Mouse (Mus musculus) lung, embryonic 14.5 days (tissue): Measurements from ENCODE around the gene C130032M10Rik. TPM values are rescaled to one million over a fixed set of nuclear protein-coding genes. Genes with fewer than 3 reads are reported as not detected.

Experiments used
- ATAC-seq: fragments of 200-750 bp; cut with Nextera tagmentation; 2 replicates; pipeline ENCODE4 v1.8.0; 2017; ENCODE audit warnings: mild to moderate bottlenecking, moderate TSS enrichment, moderate library complexity; ENCODE audit not compliant: insufficient read depth
- DNase-seq: peaks from one replicate; pipeline ENCODE4 v3.0.0-alpha.2; 2015
- H3K27ac ChIP-seq: fragments of 300-500 bp; sonication (generic); 2 replicates; pipeline ENCODE4 v1.5.1; 2014; ENCODE audit warnings: low read depth, mild to moderate bottlenecking, moderate library complexity
- H3K27me3 ChIP-seq: fragments of 300-500 bp; sonication (generic); 2 replicates; pipeline ENCODE4 v1.6.1; 2014; ENCODE audit warnings: low read length, control low read depth; ENCODE audit not compliant: insufficient read depth
- H3K36me3 ChIP-seq: fragments of 300-500 bp; sonication (generic); 2 replicates; pipeline ENCODE4 v1.6.1; 2014; ENCODE audit warnings: control low read depth; ENCODE audit not compliant: insufficient read depth
- H3K4me1 ChIP-seq: fragments of 300-500 bp; sonication (generic); 2 replicates; pipeline ENCODE4 v1.6.1; 2014; ENCODE audit warnings: antibody characterized with exemption, control low read depth; ENCODE audit not compliant: insufficient read depth
- H3K4me2 ChIP-seq: fragments of 300-500 bp; sonication (generic); 2 replicates; pipeline ENCODE4 v1.6.1; 2014; ENCODE audit warnings: mild to moderate bottlenecking
- H3K4me3 ChIP-seq: fragments of 300-500 bp; sonication (generic); 2 replicates; pipeline ENCODE4 v1.5.1; 2014; ENCODE audit warnings: low read depth, low read length
- H3K9ac ChIP-seq: fragments of 300-500 bp; sonication (generic); 2 replicates; pipeline ENCODE4 v1.6.1; 2014
- H3K9me3 ChIP-seq: fragments of 300-500 bp; sonication (generic); 2 replicates; pipeline ENCODE4 v1.6.1; 2016; ENCODE audit warnings: low read depth, low read length, control low read depth
- CTCF ChIP-seq: IDR thresholded peaks from 2 replicates; pipeline ENCODE4 v1.5.1; 2016; ENCODE audit warnings: antibody characterized with exemption, low read depth
- WGBS: fragments of 180-500 bp; shearing (Covaris S2); extraction: QIAGEN DNeasy Blood & Tissue Kit; methylation state at CpG from one replicate; pipeline ENCODE4 v1.1.7; 2014; 5-methylcytosine and 5-hydroxymethylcytosine counted together
- polyA plus RNA-seq: library from polyadenylated mRNA; unstranded; fragments of >200 nt; fragmentation: Nextera tagmentation; extraction: Ambion mirVana; gene quantifications from 2 replicates; pipeline ENCODE4 v1.2.1, GENCODE M21; 2014

Gene C130032M10Rik
- polyA plus RNA-seq, 1 experiment from 2014 or later = not detected

DNA sequence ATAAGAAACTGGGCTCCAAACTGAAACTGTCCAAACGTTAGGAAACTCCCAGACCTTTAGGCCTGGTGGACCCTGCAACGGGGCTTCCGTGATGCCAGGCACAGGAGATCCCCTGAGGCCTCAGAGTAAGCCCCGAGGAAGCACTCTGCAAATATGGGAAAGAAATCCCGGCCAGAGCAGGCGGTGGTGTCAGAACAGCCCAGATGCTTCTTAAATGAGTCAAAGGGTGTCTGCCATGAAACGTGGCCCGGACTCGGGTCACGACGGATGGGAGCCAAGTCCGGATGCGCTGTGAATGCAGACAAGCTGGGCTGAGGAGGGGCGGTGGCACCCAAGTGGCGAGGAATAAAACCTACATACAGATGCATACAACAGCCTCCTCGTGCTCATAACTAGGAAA lies 11.6 kb downstream of the C130032M10Rik start:
- no peaks in the 10 kb centered on the region for H3K9me3 ChIP-seq
- H3K27me3 ChIP-seq = no peaks in the 10 kb centered on the region
- peak overlapping the region; percentile 56 for H3K4me2 ChIP-seq
- peak overlapping the region; percentile 16; the same call in 1 of the 2 replicates for H3K4me3 ChIP-seq
- no peaks in the 10 kb centered on the region for H3K36me3 ChIP-seq
- H3K9ac ChIP-seq = peak overlapping the region; percentile 26; the same call in 1 of the 2 replicates
- 0 out of 2 replicates have a peak, but pooled peaks have one; percentile 5 for TF ChIP-seq CTCF
- 6% methylated on average over 16 of the region's 16 CpGs for WGBS
- DNase-seq (peak; percentile 86), ATAC-seq (peak; percentile 41; the same call in 1 of the 2 replicates)
- peak overlapping the region; percentile 77 for H3K27ac ChIP-seq
- peaks cover 32% of the 10 kb centered on the region for H3K4me1 ChIP-seq

- Histone ChIP-seq H3K9ac (no peak overlapping the region), H3K4me2 (peak overlapping the region; percentile 45)
Observed at GRCm38 (mm10) chr9:114527992-114528679, 12.6 kb downstream of the C130032M10Rik start.

GRCm38 (mm10) chr9:114528680-114529048 lies 13.2 kb downstream of the C130032M10Rik start:
- WGBS = 22% methylated on average over 9 of the region's 9 CpGs
- H3K27me3 ChIP-seq = no peaks in the 10 kb centered on the region
- peak; percentile 53 for ATAC-seq
- peak overlapping the region; percentile 76 for H3K27ac ChIP-seq
- TF ChIP-seq CTCF = no peak
- no peak overlapping the region for H3K4me3 ChIP-seq
- peak; percentile 92 for DNase-seq
- no peaks in the 10 kb centered on the region for H3K36me3 ChIP-seq
- no peaks in the 10 kb centered on the region for H3K9me3 ChIP-seq
- H3K4me1 ChIP-seq = peaks cover 32% of the 10 kb centered on the region
- H3K4me2 ChIP-seq = peak overlapping the region; percentile 45; the same call in 1 of the 2 replicates
- no peak overlapping the region for H3K9ac ChIP-seq

More at GRCm38 (mm10) chr9:114527992-114528679, 12.6 kb downstream of the C130032M10Rik start:
- Histone ChIP-seq H3K36me3 (no peaks in the 10 kb centered on the region), H3K9me3 (no peaks in the 10 kb centered on the region), H3K4me3 (no peak overlapping the region), H3K27ac (peak overlapping the region; percentile 76), H3K4me1 (peaks cover 32% of the 10 kb centered on the region), H3K27me3 (no peaks in the 10 kb centered on the region)
- ATAC-seq (peak; percentile 62), DNase-seq (peak; percentile 88)
- no peak for TF ChIP-seq CTCF
- 13% methylated on average over 17 of the region's 17 CpGs for WGBS

DNA sequence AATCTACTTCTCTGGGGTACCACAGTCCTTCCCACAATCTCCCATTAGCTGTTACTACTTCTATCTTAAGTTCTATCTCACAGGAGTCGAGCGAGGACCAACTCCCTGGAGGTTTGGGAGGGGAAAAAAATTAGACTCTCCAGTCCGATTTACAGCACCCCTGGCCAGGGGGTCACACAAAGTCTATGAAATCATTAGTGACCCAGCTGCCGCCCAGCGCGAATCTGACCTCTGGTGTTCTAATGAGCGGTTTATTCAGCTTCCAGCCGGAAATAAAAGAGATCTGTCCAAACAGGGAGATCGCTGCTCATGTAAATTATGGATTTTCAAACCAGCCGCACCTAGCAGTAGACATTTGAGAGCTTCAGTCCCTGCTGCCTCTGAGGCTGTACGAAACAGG lies 15.8 kb downstream of the C130032M10Rik start:
- H3K27me3 ChIP-seq = no peaks in the 10 kb centered on the region
- no peak overlapping the region for H3K4me2 ChIP-seq
- no peak for DNase-seq
- WGBS = 34% methylated on average over 11 of the region's 11 CpGs
- H3K36me3 ChIP-seq = no peaks in the 10 kb centered on the region
- ATAC-seq = no peak
- H3K9me3 ChIP-seq = no peaks in the 10 kb centered on the region
- H3K4me1 ChIP-seq = peaks cover 24% of the 10 kb centered on the region
- H3K4me3 ChIP-seq = no peak overlapping the region
- no peak for TF ChIP-seq CTCF
- H3K9ac ChIP-seq = no peak overlapping the region
- no peak overlapping the region for H3K27ac ChIP-seq

DNA sequence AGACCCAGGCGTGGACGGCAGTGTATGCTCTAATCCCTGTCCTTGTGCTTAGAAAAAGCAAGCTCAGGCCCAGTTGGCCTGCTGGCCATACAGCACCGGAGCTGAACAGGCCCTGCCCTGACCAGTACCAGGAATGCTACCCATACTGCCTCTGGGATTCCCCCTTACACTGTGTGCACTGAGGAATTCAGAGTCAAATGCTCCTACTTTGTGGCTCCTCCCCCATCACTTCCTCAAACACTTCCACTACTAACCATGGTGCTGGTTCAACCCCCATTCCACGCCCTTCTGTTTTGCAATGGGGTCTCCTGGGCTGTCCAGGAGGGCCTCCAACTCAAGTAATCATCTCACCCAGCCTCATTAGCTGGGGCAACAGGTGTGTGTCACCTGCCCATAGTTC lies 18.4 kb downstream of the C130032M10Rik start:
- DNase-seq (no peak), ATAC-seq (peak; percentile 55; the same call in 1 of the 2 replicates)
- WGBS = 68% methylated on average over 4 of the region's 4 CpGs
- Histone ChIP-seq H3K4me1 (peaks cover 16% of the 10 kb centered on the region; the same call in 1 of the 2 replicates), H3K27me3 (no peaks in the 10 kb centered on the region), H3K27ac (no peak overlapping the region), H3K9me3 (no peaks in the 10 kb centered on the region), H3K9ac (no peak overlapping the region), H3K36me3 (no peaks in the 10 kb centered on the region), H3K4me3 (no peak overlapping the region), H3K4me2 (no peak overlapping the region)
- TF ChIP-seq CTCF = no peak

DNA sequence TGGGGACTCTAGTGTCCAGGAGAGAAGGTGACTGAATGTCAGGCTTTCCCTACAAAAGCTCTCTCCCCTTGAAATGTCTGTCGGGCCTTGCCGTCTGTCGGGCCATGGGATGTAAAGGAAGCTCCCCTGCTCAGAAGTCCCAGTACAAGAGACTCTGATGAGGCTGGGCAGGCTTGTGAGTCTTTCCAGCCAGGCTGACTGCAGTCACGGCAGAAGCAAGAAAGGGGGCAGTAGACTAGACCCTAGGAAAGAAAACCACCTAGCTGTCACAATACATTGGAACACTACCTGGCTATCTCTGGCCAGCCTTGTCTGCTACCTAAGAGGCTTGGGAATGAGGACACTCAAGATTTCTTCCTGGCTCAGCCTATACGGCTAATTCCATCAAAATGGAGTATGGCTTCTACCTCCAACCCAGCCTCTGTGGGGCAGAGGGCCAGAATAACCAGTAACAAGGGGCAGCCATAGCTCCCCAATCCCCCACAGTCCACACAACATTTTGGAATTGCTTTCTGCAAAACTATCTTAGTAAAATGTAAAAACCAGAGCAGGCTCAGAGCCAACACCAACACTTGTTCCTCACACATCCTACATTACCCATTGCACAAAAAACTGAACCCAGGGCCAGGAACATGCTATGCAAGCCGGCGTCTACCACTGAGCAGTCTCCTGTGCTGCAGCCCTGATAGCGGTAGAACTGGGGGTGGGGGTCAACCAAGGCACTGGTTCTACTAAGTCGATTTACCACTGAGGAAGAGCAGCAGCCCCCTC lies 19.4 kb downstream of the C130032M10Rik start:
- H3K4me3 ChIP-seq = no peak overlapping the region
- peaks cover 13% of the 10 kb centered on the region; the same call in 1 of the 2 replicates for H3K4me1 ChIP-seq
- H3K9me3 ChIP-seq = no peaks in the 10 kb centered on the region
- ATAC-seq (no peak), DNase-seq (no peak)
- WGBS = 78% methylated on average over 9 of the region's 9 CpGs
- H3K27me3 ChIP-seq = no peaks in the 10 kb centered on the region
- H3K9ac ChIP-seq = no peak overlapping the region
- H3K27ac ChIP-seq = no peak overlapping the region
- H3K36me3 ChIP-seq = no peaks in the 10 kb centered on the region
- 0 out of 2 replicates have a peak, but pooled peaks have one; percentile 5 for TF ChIP-seq CTCF
- no peak overlapping the region for H3K4me2 ChIP-seq

DNA sequence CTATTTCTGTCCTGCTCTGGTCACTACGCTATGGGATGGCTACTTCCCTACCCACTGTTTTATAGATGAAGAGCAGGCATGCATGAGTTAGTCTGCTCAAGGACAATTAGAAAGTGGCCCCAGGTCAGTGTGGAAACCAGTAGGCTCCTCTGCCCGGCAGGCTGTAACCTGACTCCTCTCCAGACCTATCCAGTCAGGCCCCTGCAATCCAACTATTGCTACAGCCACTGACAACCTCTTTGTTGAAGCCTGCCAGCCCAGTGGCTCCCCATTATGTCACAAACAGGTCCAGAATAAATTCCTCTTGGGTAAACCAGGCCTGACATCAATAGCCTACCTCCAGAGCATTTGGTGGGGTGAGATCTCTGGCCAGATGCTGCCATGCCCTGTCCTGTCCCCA lies 21.1 kb downstream of the C130032M10Rik start:
- peak; percentile 59; the same call in 1 of the 2 replicates for ATAC-seq
- peaks cover 9% of the 10 kb centered on the region for H3K4me1 ChIP-seq
- H3K27ac ChIP-seq = peak overlapping the region; percentile 42; the same call in 1 of the 2 replicates
- H3K27me3 ChIP-seq = no peaks in the 10 kb centered on the region
- no peak overlapping the region for H3K4me2 ChIP-seq
- H3K9ac ChIP-seq = no peak overlapping the region
- no peaks in the 10 kb centered on the region for H3K36me3 ChIP-seq
- H3K9me3 ChIP-seq = no peaks in the 10 kb centered on the region
- H3K4me3 ChIP-seq = no peak overlapping the region
- WGBS = 38% methylated on average over 2 of the region's 2 CpGs
- TF ChIP-seq CTCF = no peak
- no peak for DNase-seq
